Mouse (Mus musculus) retina, adult 2 months (tissue): ENCODE data around the gene Sun3.

Source experiments
- DNase-seq: peaks from one replicate; pipeline ENCODE4 v3.0.0-alpha.2; 2012; ENCODE audit warnings: low read depth, low spot score

Gene Sun3

DNA sequence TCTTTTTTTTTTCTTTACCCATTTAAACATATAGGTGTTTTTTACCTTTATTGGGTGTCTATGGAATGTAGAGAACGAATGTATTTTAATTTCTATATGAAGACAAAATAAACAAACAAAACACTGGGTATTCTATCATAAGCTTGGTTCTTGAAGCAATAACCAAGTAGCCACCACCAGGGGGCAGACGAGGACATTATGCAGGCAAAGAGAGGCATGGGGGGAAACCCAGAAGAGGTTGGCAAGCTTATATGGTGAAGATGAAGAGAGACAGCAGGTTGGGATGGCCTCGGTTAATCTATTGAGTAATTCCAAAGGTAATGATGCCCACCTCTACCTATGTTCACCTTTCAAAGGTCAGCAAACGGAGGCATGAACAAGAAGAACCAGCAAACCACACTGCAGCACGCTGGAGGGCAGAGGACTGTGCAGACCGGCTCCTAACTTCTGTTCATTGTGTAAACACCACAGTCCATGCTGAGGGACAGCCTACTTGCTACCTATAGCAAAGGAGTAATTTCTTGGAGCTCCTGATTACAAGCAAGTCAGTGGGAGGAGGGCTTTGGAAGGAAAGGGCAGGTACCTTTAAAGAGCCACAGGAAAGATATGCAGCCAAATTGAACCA, 65.4 kb downstream of the Sun3 start:
- peak; percentile 42 for DNase-seq

DNA sequence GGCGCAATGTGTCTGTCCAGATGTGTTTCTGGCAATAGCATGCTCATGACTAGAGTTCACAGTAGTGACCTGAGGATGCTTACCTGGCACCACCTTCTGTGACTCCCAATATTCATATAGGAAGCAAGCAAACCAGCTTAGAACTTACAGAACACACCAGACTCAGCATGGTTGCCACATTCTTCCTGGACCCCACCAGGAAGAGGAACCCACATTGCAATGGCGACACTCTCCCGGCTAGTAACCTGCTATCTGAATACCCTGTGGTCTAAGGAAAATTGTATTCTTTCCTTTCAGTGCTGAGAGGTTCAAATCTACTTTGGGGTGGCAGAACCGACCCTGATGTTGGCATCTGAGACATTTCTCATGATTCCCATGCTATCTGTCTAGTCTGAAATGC, 70.6 kb downstream of the Sun3 start:
- no peak for DNase-seq

GRCm38 (mm10) chr11:8973166-8973565, 75.6 kb downstream of the Sun3 start, which contains the start of gene Pkd1l1:
Pkd1l1 (minus strand) TSS chr11:8973266.
- DNase-seq = no peak

DNA sequence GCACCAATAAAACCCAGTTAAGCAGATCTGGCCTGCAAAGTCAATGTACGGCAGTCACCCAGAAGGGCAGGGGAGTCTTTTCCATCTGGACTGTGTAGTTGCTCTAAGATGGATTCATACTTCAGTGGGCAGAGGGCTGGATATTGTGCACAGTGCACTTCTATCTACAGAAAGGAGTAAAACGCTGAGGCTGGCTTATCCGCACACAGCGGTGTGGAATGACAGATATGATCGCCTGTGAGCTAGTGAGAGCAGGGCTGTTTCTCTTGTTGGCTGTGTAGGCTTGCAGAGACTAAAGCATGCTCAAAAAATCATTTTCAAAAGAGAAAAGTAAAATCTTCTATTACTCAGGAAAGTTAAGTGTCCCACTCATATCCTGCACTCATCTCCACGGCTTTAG, 76.7 kb downstream of the Sun3 start:
- no peak for DNase-seq

- DNase-seq = no peak
Measured at GRCm38 (mm10) chr11:8970509-8970908, 78.3 kb downstream of the Sun3 start.

DNA sequence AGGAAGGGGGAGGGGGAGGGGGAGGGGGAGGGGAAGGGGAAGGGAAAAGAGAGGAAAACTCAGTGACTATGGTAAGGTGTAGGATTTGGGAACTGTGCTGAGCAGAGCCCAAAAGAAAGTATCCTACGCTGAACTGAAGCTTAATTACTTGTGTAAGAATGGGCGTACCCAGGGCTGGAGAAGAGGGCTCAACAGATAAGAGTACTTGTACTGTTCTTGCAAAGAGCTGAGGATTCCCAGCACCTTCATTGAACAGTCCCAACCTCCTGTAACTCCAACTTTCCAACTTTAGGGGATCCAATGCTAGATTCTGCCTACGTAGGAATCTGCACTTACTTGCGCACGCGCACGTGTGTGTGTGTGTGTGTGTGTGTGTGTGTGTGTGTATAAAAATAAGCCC, 80.7 kb downstream of the Sun3 start:
- DNase-seq = no peak
